Mouse (Mus musculus): ENCODE measurements around the gene Trim67. TPM values are rescaled to one million over a fixed set of nuclear protein-coding genes. Genes with fewer than 3 reads are reported as not detected.

Trim67 gene
- polyA plus RNA-seq, 1 experiment from 2014 or later: 0.14 TPM

- Histone ChIP-seq H3K9ac (no peak overlapping the region), H3K27me3 (no peaks in the 10 kb centered on the region), H3K4me1 (no peaks in the 10 kb centered on the region), H3K9me3 (peaks cover 5% of the 10 kb centered on the region; the same call in 1 of the 2 replicates), H3K4me3 (no peak overlapping the region), H3K4me2 (no peak overlapping the region), H3K27ac (no peak overlapping the region), H3K36me3 (no peaks in the 10 kb centered on the region)
- WGBS: 64% methylated on average over 6 of the region's 6 CpGs
- no peak for ATAC-seq (ENCODE audit: insufficient number of reproducible peaks, low FRiP score, low TSS enrichment, low read depth)
These were observed 26.8 kb downstream of the Trim67 start for GRCm38 (mm10) chr8:124819612-124820115.

GRCm38 (mm10) chr8:124820125-124820524 lies 27.2 kb downstream of the Trim67 start:
- no peak for ATAC-seq (ENCODE audit: insufficient number of reproducible peaks, low FRiP score, low TSS enrichment, low read depth)
- no peaks in the 10 kb centered on the region for H3K27me3 ChIP-seq
- H3K4me1 ChIP-seq: no peaks in the 10 kb centered on the region
- 53% methylated on average over 11 of the region's 11 CpGs for WGBS
- H3K9me3 ChIP-seq: peaks cover 5% of the 10 kb centered on the region; the same call in 1 of the 2 replicates
- no peak overlapping the region for H3K27ac ChIP-seq
- H3K4me2 ChIP-seq: no peak overlapping the region
- no peak overlapping the region for H3K9ac ChIP-seq
- no peaks in the 10 kb centered on the region for H3K36me3 ChIP-seq
- no peak overlapping the region for H3K4me3 ChIP-seq

GRCm38 (mm10) chr8:124823497-124823896 lies 30.6 kb downstream of the Trim67 start:
- Histone ChIP-seq H3K4me2 (no peak overlapping the region), H3K27ac (no peak overlapping the region), H3K9ac (no peak overlapping the region), H3K9me3 (no peaks in the 10 kb centered on the region), H3K36me3 (no peaks in the 10 kb centered on the region), H3K27me3 (0 out of 2 replicates have a peak, but pooled peaks cover 6% of the 10 kb centered on the region), H3K4me1 (peaks cover 7% of the 10 kb centered on the region; the same call in 1 of the 2 replicates), H3K4me3 (no peak overlapping the region)
- ATAC-seq (ENCODE audit: insufficient number of reproducible peaks, low FRiP score, low TSS enrichment, low read depth): no peak; the same call in 1 of the 2 replicates
- 74% methylated on average over 6 of the region's 6 CpGs for WGBS

- WGBS: 22% methylated on average over 7 of the region's 7 CpGs
- H3K9ac ChIP-seq: no peak overlapping the region
- H3K9me3 ChIP-seq: no peaks in the 10 kb centered on the region
- H3K4me1 ChIP-seq: peaks cover 7% of the 10 kb centered on the region; the same call in 1 of the 2 replicates
- no peak overlapping the region for H3K27ac ChIP-seq
- ATAC-seq (ENCODE audit: insufficient number of reproducible peaks, low FRiP score, low TSS enrichment, low read depth): no peak
- no peaks in the 10 kb centered on the region for H3K36me3 ChIP-seq
- H3K27me3 ChIP-seq: 0 out of 2 replicates have a peak, but pooled peaks cover 6% of the 10 kb centered on the region
- no peak overlapping the region for H3K4me2 ChIP-seq
- H3K4me3 ChIP-seq: no peak overlapping the region
These were observed 33.8 kb downstream of the Trim67 start for GRCm38 (mm10) chr8:124826658-124827057.

- Histone ChIP-seq H3K4me3 (no peak overlapping the region), H3K9me3 (no peaks in the 10 kb centered on the region), H3K36me3 (no peaks in the 10 kb centered on the region), H3K4me2 (no peak overlapping the region), H3K27me3 (0 out of 2 replicates have a peak, but pooled peaks cover 6% of the 10 kb centered on the region), H3K4me1 (peaks cover 7% of the 10 kb centered on the region; the same call in 1 of the 2 replicates), H3K27ac (no peak overlapping the region), H3K9ac (no peak overlapping the region)
- WGBS: 1% methylated on average over 5 of the region's 5 CpGs
- ATAC-seq (ENCODE audit: insufficient number of reproducible peaks, low FRiP score, low TSS enrichment, low read depth): no peak
These were observed 34.5 kb downstream of the Trim67 start for GRCm38 (mm10) chr8:124827387-124827786.

- 69% methylated on average over 24 of the region's 24 CpGs for WGBS
- ATAC-seq (ENCODE audit: insufficient number of reproducible peaks, low FRiP score, low TSS enrichment, low read depth): no peak
- H3K27me3 ChIP-seq: 0 out of 2 replicates have a peak, but pooled peaks cover 6% of the 10 kb centered on the region
- H3K4me1 ChIP-seq: peaks cover 8% of the 10 kb centered on the region
- H3K9me3 ChIP-seq: no peaks in the 10 kb centered on the region
- H3K4me3 ChIP-seq: no peak overlapping the region
- no peaks in the 10 kb centered on the region for H3K36me3 ChIP-seq
- no peak overlapping the region for H3K9ac ChIP-seq
- no peak overlapping the region for H3K4me2 ChIP-seq
- H3K27ac ChIP-seq: no peak overlapping the region
These were observed 35.8 kb downstream of the Trim67 start for GRCm38 (mm10) chr8:124828561-124829240.

- Histone ChIP-seq H3K4me3 (no peak overlapping the region), H3K4me2 (no peak overlapping the region), H3K27me3 (0 out of 2 replicates have a peak, but pooled peaks cover 6% of the 10 kb centered on the region), H3K27ac (no peak overlapping the region), H3K4me1 (peaks cover 14% of the 10 kb centered on the region), H3K9me3 (no peaks in the 10 kb centered on the region), H3K36me3 (no peaks in the 10 kb centered on the region), H3K9ac (no peak overlapping the region)
- 74% methylated on average over 13 of the region's 13 CpGs for WGBS
- no peak for ATAC-seq (ENCODE audit: insufficient number of reproducible peaks, low FRiP score, low TSS enrichment, low read depth)
These were observed 37.2 kb downstream of the Trim67 start for GRCm38 (mm10) chr8:124830050-124830449.

GRCm38 (mm10) chr8:124831531-124831930 lies 38.6 kb downstream of the Trim67 start:
- H3K27me3 ChIP-seq: no peaks in the 10 kb centered on the region
- 77% methylated on average over 6 of the region's 6 CpGs for WGBS
- H3K9ac ChIP-seq: no peak overlapping the region
- peaks cover 14% of the 10 kb centered on the region for H3K4me1 ChIP-seq
- no peaks in the 10 kb centered on the region for H3K9me3 ChIP-seq
- no peak overlapping the region for H3K27ac ChIP-seq
- ATAC-seq (ENCODE audit: insufficient number of reproducible peaks, low FRiP score, low TSS enrichment, low read depth): no peak
- H3K36me3 ChIP-seq: no peaks in the 10 kb centered on the region
- no peak overlapping the region for H3K4me3 ChIP-seq
- H3K4me2 ChIP-seq: no peak overlapping the region

- no peak overlapping the region for H3K9ac ChIP-seq
- H3K27ac ChIP-seq: no peak overlapping the region
- no peaks in the 10 kb centered on the region for H3K27me3 ChIP-seq
- no peak overlapping the region for H3K4me3 ChIP-seq
- H3K36me3 ChIP-seq: no peaks in the 10 kb centered on the region
- no peaks in the 10 kb centered on the region for H3K9me3 ChIP-seq
- WGBS: 81% methylated on average over 6 of the region's 6 CpGs
- peaks cover 11% of the 10 kb centered on the region for H3K4me1 ChIP-seq
- no peak overlapping the region for H3K4me2 ChIP-seq
- no peak for ATAC-seq (ENCODE audit: insufficient number of reproducible peaks, low FRiP score, low TSS enrichment, low read depth)
These were observed 39.0 kb downstream of the Trim67 start for GRCm38 (mm10) chr8:124831941-124832340.

GRCm38 (mm10) chr8:124833430-124834205 lies 40.7 kb downstream of the Trim67 start:
- Histone ChIP-seq H3K4me3 (no peak overlapping the region), H3K9ac (no peak overlapping the region), H3K36me3 (peaks cover 13% of the 10 kb centered on the region), H3K27ac (no peak overlapping the region), H3K27me3 (no peaks in the 10 kb centered on the region), H3K4me1 (peaks cover 8% of the 10 kb centered on the region), H3K9me3 (no peaks in the 10 kb centered on the region), H3K4me2 (peak overlapping the region; percentile 31; the same call in 1 of the 2 replicates)
- 33% methylated on average over 15 of the region's 15 CpGs for WGBS
- ATAC-seq (ENCODE audit: insufficient number of reproducible peaks, low FRiP score, low TSS enrichment, low read depth): no peak

- Histone ChIP-seq H3K27ac (no peak overlapping the region), H3K4me2 (no peak overlapping the region), H3K27me3 (no peaks in the 10 kb centered on the region), H3K36me3 (peaks cover 36% of the 10 kb centered on the region), H3K9ac (no peak overlapping the region), H3K4me3 (no peak overlapping the region), H3K4me1 (peaks cover 8% of the 10 kb centered on the region), H3K9me3 (no peaks in the 10 kb centered on the region)
- no peak for ATAC-seq (ENCODE audit: insufficient number of reproducible peaks, low FRiP score, low TSS enrichment, low read depth)
These were observed 43.0 kb downstream of the Trim67 start for GRCm38 (mm10) chr8:124835848-124836247.

- no peak overlapping the region for H3K4me3 ChIP-seq
- WGBS: 81% methylated on average over 7 of the region's 7 CpGs
These were observed 43.4 kb downstream of the Trim67 start for GRCm38 (mm10) chr8:124836273-124836672.

More at GRCm38 (mm10) chr8:124836273-124836672, 43.4 kb downstream of the Trim67 start:
- Histone ChIP-seq H3K9me3 (no peaks in the 10 kb centered on the region), H3K4me1 (peaks cover 8% of the 10 kb centered on the region), H3K9ac (no peak overlapping the region), H3K36me3 (peaks cover 40% of the 10 kb centered on the region), H3K27me3 (no peaks in the 10 kb centered on the region), H3K4me2 (no peak overlapping the region), H3K27ac (no peak overlapping the region)
- ATAC-seq (ENCODE audit: insufficient number of reproducible peaks, low FRiP score, low TSS enrichment, low read depth): no peak
